Mouse (Mus musculus) mouse trophoblast stem cell (cell line): ENCODE results near the gene Foxred2.

Experiments used
- in situ Hi-C, 2 experiments: fragments of 300-500 bp; cut with MseI, MboI; formaldehyde crosslinking; loops; 2 replicates in 1 of 2; 3 replicates in 1 of 2; pipeline ENCODE4 v1.15.1; 2025

Foxred2 gene

GRCm38 (mm10) chr15:77919441-77919840 is 37.1 kb downstream of the Foxred2 start:
- in situ Hi-C loops, result loop anchor here in 1 of 2 experiments (10.0 kb wide), 2 partner anchors 75 to 145 kb away; partner anchors contain the start of gene Myh9

- in situ Hi-C loops, result loop anchor here in 1 of 2 experiments (10.0 kb wide), 2 partner anchors 72 to 142 kb away; partner anchors contain the start of gene Myh9
Measured at GRCm38 (mm10) chr15:77916851-77917544, 39.5 kb downstream of the Foxred2 start.

GRCm38 (mm10) chr15:77915287-77915686 is 41.2 kb downstream of the Foxred2 start:
- in situ Hi-C loops, result loop anchor here in 1 of 2 experiments (10.0 kb wide), 2 partner anchors 70 to 140 kb away; partner anchors contain the start of gene Myh9

- in situ Hi-C loops, result loop anchor here in 1 of 2 experiments (10.0 kb wide), 2 partner anchors 70 to 140 kb away; partner anchors contain the start of gene Myh9
Measured at GRCm38 (mm10) chr15:77914507-77914906, 42.0 kb downstream of the Foxred2 start.

- in situ Hi-C loops, result loop anchor here in 1 of 2 experiments (10.0 kb wide), 2 partner anchors 68 to 138 kb away; partner anchors contain the start of gene Myh9
Measured at GRCm38 (mm10) chr15:77913054-77913453, 43.5 kb downstream of the Foxred2 start.

- in situ Hi-C loops, result loop anchor here in 1 of 2 experiments (10.0 kb wide), 2 partner anchors 68 to 138 kb away; partner anchors contain the start of gene Myh9
Measured at GRCm38 (mm10) chr15:77912585-77912984, 43.9 kb downstream of the Foxred2 start.

- in situ Hi-C loops, result loop anchor here in 1 of 2 experiments (10.0 kb wide), 2 partner anchors 67 to 137 kb away; partner anchors contain the start of gene Myh9
Measured at GRCm38 (mm10) chr15:77912048-77912447, 44.5 kb downstream of the Foxred2 start.

- in situ Hi-C loops, result loop anchor here in 1 of 2 experiments (10.0 kb wide), 2 partner anchors 66 to 136 kb away; partner anchors contain the start of gene Myh9
Measured at GRCm38 (mm10) chr15:77911065-77911464, 45.5 kb downstream of the Foxred2 start.

GRCm38 (mm10) chr15:77907646-77908518 is 48.6 kb downstream of the Foxred2 start:
- in situ Hi-C loops, result no loop called here

GRCm38 (mm10) chr15:77906545-77906944 is 50.0 kb downstream of the Foxred2 start:
- in situ Hi-C loops, result no loop called here

GRCm38 (mm10) chr15:77906081-77906480 is 50.4 kb downstream of the Foxred2 start:
- in situ Hi-C loops, result no loop called here

GRCm38 (mm10) chr15:77905275-77905970 is 51.1 kb downstream of the Foxred2 start:
- in situ Hi-C loops, result no loop called here

- in situ Hi-C loops, result no loop called here
Measured at GRCm38 (mm10) chr15:77904363-77904892, 52.1 kb downstream of the Foxred2 start.

- in situ Hi-C loops, result no loop called here
Measured at GRCm38 (mm10) chr15:77903176-77903575, 53.3 kb downstream of the Foxred2 start.

GRCm38 (mm10) chr15:77894926-77895325 is 61.6 kb downstream of the Foxred2 start:
- in situ Hi-C loops, result no loop called here

- in situ Hi-C loops, result no loop called here
Measured at GRCm38 (mm10) chr15:77893292-77893691, 63.2 kb downstream of the Foxred2 start.

- in situ Hi-C loops, result no loop called here
Measured at GRCm38 (mm10) chr15:77892420-77892819, 64.1 kb downstream of the Foxred2 start.

GRCm38 (mm10) chr15:77891766-77892165 is 64.8 kb downstream of the Foxred2 start:
- in situ Hi-C loops, result no loop called here
